Mouse (Mus musculus) right cerebral cortex, adult 18-20 months (tissue): Measurements from ENCODE around the gene 4930512M02Rik.
"Not testable (repeated sequence)": the region's sequence is repeated elsewhere in the genome, so short reads cannot be mapped to it uniquely, and the experiment has no call there.

Experiments used
- DNase-seq: peaks from one replicate; pipeline ENCODE4 v3.0.0; 2022; ENCODE audit warnings: mixed read lengths

The 4930512M02Rik gene

GRCm38 (mm10) chr11:11627735-11628134 is at the start of gene 4930512M02Rik:
TSS of gene 4930512M02Rik (minus strand) at chr11:11627835.
- DNase-seq: not testable (repeated sequence)

GRCm38 (mm10) chr11:11677165-11677564 is 49.5 kb upstream of the 4930512M02Rik start:
- DNase-seq: no peak

- no peak for DNase-seq
These were observed 48.6 kb upstream of the 4930512M02Rik start for GRCm38 (mm10) chr11:11676068-11676741.

GRCm38 (mm10) chr11:11675063-11675462 is 47.4 kb upstream of the 4930512M02Rik start:
- no peak for DNase-seq

- DNase-seq: no peak
These were observed 45.3 kb upstream of the 4930512M02Rik start for GRCm38 (mm10) chr11:11672974-11673373.

GRCm38 (mm10) chr11:11667922-11668290 is 40.3 kb upstream of the 4930512M02Rik start:
- no peak for DNase-seq

- no peak for DNase-seq
These were observed 39.8 kb upstream of the 4930512M02Rik start for GRCm38 (mm10) chr11:11667254-11667921.

GRCm38 (mm10) chr11:11660651-11661050 is 33.0 kb upstream of the 4930512M02Rik start:
- no peak for DNase-seq

GRCm38 (mm10) chr11:11658834-11659233 is 31.2 kb upstream of the 4930512M02Rik start:
- DNase-seq: no peak

- DNase-seq: no peak
These were observed 30.0 kb upstream of the 4930512M02Rik start for GRCm38 (mm10) chr11:11657634-11658033.

- no peak for DNase-seq
These were observed 29.4 kb upstream of the 4930512M02Rik start for GRCm38 (mm10) chr11:11656995-11657530.

GRCm38 (mm10) chr11:11656388-11656787 is 28.8 kb upstream of the 4930512M02Rik start:
- no peak for DNase-seq

GRCm38 (mm10) chr11:11644303-11644702 is 16.7 kb upstream of the 4930512M02Rik start:
- no peak for DNase-seq

GRCm38 (mm10) chr11:11624073-11624705 is 3.4 kb downstream of the 4930512M02Rik start:
- DNase-seq: no peak

GRCm38 (mm10) chr11:11609243-11609642 is 18.4 kb downstream of the 4930512M02Rik start:
- DNase-seq: no peak

- DNase-seq: no peak
These were observed 40.3 kb downstream of the 4930512M02Rik start for GRCm38 (mm10) chr11:11587327-11587726.

GRCm38 (mm10) chr11:11586423-11586822 is 41.2 kb downstream of the 4930512M02Rik start:
- DNase-seq: no peak

- DNase-seq: no peak
These were observed 53.9 kb downstream of the 4930512M02Rik start for GRCm38 (mm10) chr11:11573691-11574090.

GRCm38 (mm10) chr11:11570747-11571146 is 56.9 kb downstream of the 4930512M02Rik start:
- DNase-seq: no peak

- no peak for DNase-seq
These were observed 58.0 kb downstream of the 4930512M02Rik start for GRCm38 (mm10) chr11:11569466-11570132.

- DNase-seq: no peak
These were observed 59.6 kb downstream of the 4930512M02Rik start for GRCm38 (mm10) chr11:11568033-11568432.

- DNase-seq: no peak
These were observed 62.4 kb downstream of the 4930512M02Rik start for GRCm38 (mm10) chr11:11565146-11565820.
